Mouse (Mus musculus): ENCODE measurements around the gene Gnl3l. TPM values are rescaled to one million over a fixed set of nuclear protein-coding genes. Genes with fewer than 3 reads are reported as not detected.

Gnl3l gene
- polyA plus RNA-seq, 1 experiment from 2014 or later: 24.3 TPM

DNA sequence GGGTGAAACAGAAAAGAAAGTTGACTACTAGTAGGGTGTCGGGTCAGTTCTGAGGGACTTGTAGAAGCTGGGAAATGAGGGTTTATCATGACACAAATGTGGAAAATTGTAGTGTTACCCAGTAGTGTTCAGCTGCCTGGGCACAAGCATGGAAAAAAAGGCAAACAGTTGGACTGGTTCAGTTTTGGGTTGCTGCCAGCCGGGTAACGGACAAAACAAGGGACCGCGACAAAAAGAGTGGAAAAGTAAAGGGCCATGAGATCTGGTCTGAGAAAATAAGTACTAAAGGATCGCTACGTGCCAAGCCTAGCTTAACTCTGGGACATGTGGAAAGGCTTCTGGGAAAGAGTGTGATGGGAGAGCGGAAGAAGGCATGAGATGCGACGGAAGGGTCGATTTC, 29.2 kb upstream of the Gnl3l start:
- no peak overlapping the region for H3K9ac ChIP-seq
- peak overlapping the region; percentile 49 for H3K4me2 ChIP-seq
- no peaks in the 10 kb centered on the region for H3K27me3 ChIP-seq
- peak overlapping the region; percentile 93 for H3K27ac ChIP-seq
- H3K9me3 ChIP-seq: no peaks in the 10 kb centered on the region; the same call in 1 of the 2 replicates
- no peaks in the 10 kb centered on the region for H3K36me3 ChIP-seq
- 51% methylated on average over 11 of the region's 11 CpGs for WGBS
- 0 out of 2 replicates have a peak, but pooled peaks have one; percentile 11 for ATAC-seq (ENCODE audit: insufficient number of reproducible peaks, low FRiP score, low TSS enrichment, low read depth)
- peaks cover 16% of the 10 kb centered on the region for H3K4me1 ChIP-seq
- H3K4me3 ChIP-seq: peak overlapping the region; percentile 63

- Histone ChIP-seq H3K9ac (peak within 1 kb of the TSS; percentile 74; the same call in 1 of the 2 replicates), H3K27me3 (no peaks in the 10 kb centered on the region), H3K4me1 (peaks cover 16% of the 10 kb centered on the region), H3K4me3 (peak within 1 kb of the TSS; percentile 63), H3K9me3 (no peaks in the 10 kb centered on the region; the same call in 1 of the 2 replicates), H3K4me2 (peak within 1 kb of the TSS; percentile 49), H3K27ac (peak within 1 kb of the TSS; percentile 93), H3K36me3 (no peaks in the 10 kb centered on the region)
- no peak for ATAC-seq (ENCODE audit: insufficient number of reproducible peaks, low FRiP score, low TSS enrichment, low read depth)
- 94% methylated on average over 8 of the region's 8 CpGs for WGBS
These were observed 28.7 kb upstream of the Gnl3l start, which contains the start of gene Fgd1 for GRCm38 (mm10) chrX:151045850-151046249. Gene Fgd1, plus strand, starts transcription at chrX:151046150.

DNA sequence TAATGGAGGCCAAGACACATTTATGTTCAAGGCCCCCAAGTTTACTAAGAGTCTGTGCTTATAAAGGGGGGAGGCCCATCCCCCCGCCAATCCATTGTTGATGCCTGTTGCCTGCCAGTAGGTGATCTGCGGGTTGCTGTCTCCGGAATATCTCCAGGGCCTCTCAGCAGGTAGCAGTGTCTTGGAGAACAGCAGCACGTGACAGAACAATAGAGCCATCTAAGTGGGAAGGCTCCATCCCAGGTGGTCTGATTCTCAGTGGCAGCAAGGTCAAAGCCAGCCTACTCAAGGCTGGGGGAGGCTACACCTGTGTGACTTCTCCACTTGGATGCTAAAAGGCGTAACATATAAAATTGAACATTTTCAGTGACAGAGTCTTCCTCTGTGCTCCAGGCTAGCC, 24.1 kb upstream of the Gnl3l start:
- Histone ChIP-seq H3K9ac (no peak overlapping the region), H3K4me2 (no peak overlapping the region), H3K4me3 (no peak overlapping the region), H3K9me3 (no peaks in the 10 kb centered on the region), H3K4me1 (no peaks in the 10 kb centered on the region), H3K36me3 (no peaks in the 10 kb centered on the region), H3K27me3 (peaks cover 4% of the 10 kb centered on the region), H3K27ac (no peak overlapping the region)
- ATAC-seq (ENCODE audit: insufficient number of reproducible peaks, low FRiP score, low TSS enrichment, low read depth): no peak
- 65% methylated on average over 5 of the region's 5 CpGs for WGBS

DNA sequence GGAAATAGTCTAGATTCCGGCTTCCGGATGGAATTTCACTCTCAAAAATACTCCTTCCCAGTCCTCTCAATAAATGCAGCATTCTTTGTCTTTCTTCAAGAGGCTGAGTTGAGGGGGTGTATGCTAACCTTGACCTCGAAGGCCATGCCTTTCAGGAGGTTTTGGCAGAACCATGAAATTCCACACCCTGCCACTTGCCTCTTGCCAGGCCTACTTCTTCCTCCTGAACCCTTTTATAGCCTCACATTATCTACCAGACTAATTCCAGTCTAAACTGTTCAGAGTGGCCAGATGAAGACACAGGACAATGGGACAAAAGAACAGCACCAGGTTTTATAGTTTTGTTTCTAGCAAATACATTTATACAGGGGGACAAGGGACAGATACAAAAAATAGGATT, 14.3 kb upstream of the Gnl3l start:
- no peak for ATAC-seq (ENCODE audit: insufficient number of reproducible peaks, low FRiP score, low TSS enrichment, low read depth)

GRCm38 (mm10) chrX:151018798-151019197, 1.7 kb upstream of the Gnl3l start:
- H3K4me1 ChIP-seq: no peaks in the 10 kb centered on the region
- H3K4me2 ChIP-seq: no peak overlapping the region
- no peak for ATAC-seq (ENCODE audit: insufficient number of reproducible peaks, low FRiP score, low TSS enrichment, low read depth)
- H3K9me3 ChIP-seq: no peaks in the 10 kb centered on the region
- no peak overlapping the region for H3K27ac ChIP-seq
- H3K36me3 ChIP-seq: 0 out of 2 replicates have a peak, but pooled peaks cover 2% of the 10 kb centered on the region
- WGBS: 83% methylated on average over 3 of the region's 3 CpGs
- H3K27me3 ChIP-seq: no peaks in the 10 kb centered on the region
- H3K4me3 ChIP-seq: no peak overlapping the region
- no peak overlapping the region for H3K9ac ChIP-seq

More for the DNA sequence above, 14.3 kb upstream of the Gnl3l start:
- H3K36me3 ChIP-seq: no peaks in the 10 kb centered on the region
- H3K27me3 ChIP-seq: peaks cover under 1% of the 10 kb centered on the region; the same call in 1 of the 2 replicates
- no peak overlapping the region for H3K4me3 ChIP-seq
- H3K9me3 ChIP-seq: no peaks in the 10 kb centered on the region
- H3K9ac ChIP-seq: no peak overlapping the region
- H3K4me1 ChIP-seq: no peaks in the 10 kb centered on the region
- H3K27ac ChIP-seq: 0 out of 2 replicates have a peak overlapping the region, but pooled peaks have one; percentile 22
- 28% methylated on average over 3 of the region's 3 CpGs for WGBS
- H3K4me2 ChIP-seq: no peak overlapping the region

GRCm38 (mm10) chrX:151017897-151018296, 775 bp upstream of the Gnl3l start:
- H3K27me3 ChIP-seq: no peaks in the 10 kb centered on the region
- H3K9me3 ChIP-seq: no peaks in the 10 kb centered on the region
- 18% methylated on average over 3 of the region's 3 CpGs for WGBS
- H3K27ac ChIP-seq: peak overlapping the region; percentile 82; the same call in 1 of the 2 replicates
- peak overlapping the region; percentile 39 for H3K4me2 ChIP-seq
- no peak for ATAC-seq (ENCODE audit: insufficient number of reproducible peaks, low FRiP score, low TSS enrichment, low read depth)
- H3K9ac ChIP-seq: 0 out of 2 replicates have a peak overlapping the region, but pooled peaks have one; percentile 10
- H3K4me1 ChIP-seq: no peaks in the 10 kb centered on the region
- peak overlapping the region; percentile 49 for H3K4me3 ChIP-seq
- H3K36me3 ChIP-seq: 0 out of 2 replicates have a peak, but pooled peaks cover 2% of the 10 kb centered on the region

DNA sequence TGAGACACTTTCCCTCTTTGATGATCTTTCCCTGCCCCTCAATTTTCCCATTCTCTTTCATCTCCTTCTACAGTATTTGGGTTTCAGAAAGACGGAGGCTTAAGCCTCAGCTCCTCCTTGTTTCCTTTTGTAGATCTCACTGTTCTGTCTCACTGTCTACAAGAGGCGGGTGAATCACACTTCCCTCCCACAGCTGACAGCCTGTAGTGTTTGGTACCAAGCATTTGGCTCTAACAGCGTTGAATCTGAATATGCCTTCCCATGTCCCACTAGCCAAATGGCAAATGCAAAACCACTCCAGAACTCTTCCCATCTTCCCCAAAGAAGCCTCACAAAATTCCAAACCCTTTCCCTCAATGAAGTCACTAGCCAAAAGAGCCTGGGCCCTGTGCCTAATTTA, 20.3 kb downstream of the Gnl3l start:
- H3K27me3 ChIP-seq: no peaks in the 10 kb centered on the region
- no peaks in the 10 kb centered on the region for H3K4me1 ChIP-seq
- H3K9ac ChIP-seq: no peak overlapping the region
- no peak overlapping the region for H3K4me3 ChIP-seq
- H3K9me3 ChIP-seq: no peaks in the 10 kb centered on the region
- no peak overlapping the region for H3K4me2 ChIP-seq
- peaks cover 39% of the 10 kb centered on the region for H3K36me3 ChIP-seq
- H3K27ac ChIP-seq: no peak overlapping the region
- WGBS: 86% methylated on average over 3 of the region's 3 CpGs
- ATAC-seq (ENCODE audit: insufficient number of reproducible peaks, low FRiP score, low TSS enrichment, low read depth): no peak

DNA sequence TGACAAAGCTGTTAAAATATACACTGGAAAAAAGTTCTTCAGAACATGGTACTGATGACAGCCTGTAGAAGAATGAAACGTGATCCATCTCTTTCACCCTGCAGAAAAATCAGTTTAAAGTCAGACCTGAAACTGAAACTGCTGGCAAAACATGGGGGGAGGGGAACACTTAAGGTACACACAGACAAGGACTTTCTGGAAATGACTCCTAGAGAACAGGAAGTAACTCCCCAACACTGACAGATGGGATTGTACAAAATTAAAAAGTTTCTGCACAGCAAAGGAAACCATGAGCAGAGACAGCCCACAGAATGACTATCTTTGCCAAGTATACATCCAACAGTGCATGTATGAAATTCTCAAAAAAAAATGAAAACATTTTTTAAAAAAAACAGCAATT, 35.5 kb downstream of the Gnl3l start:
- Histone ChIP-seq H3K27me3 (no peaks in the 10 kb centered on the region), H3K4me1 (no peaks in the 10 kb centered on the region), H3K27ac (no peak overlapping the region), H3K9me3 (no peaks in the 10 kb centered on the region), H3K4me3 (no peak overlapping the region), H3K9ac (no peak overlapping the region), H3K36me3 (peaks cover 17% of the 10 kb centered on the region), H3K4me2 (no peak overlapping the region)
- WGBS: 41% methylated on average over 1 of the region's 1 CpGs
- ATAC-seq (ENCODE audit: insufficient number of reproducible peaks, low FRiP score, low TSS enrichment, low read depth): no peak

DNA sequence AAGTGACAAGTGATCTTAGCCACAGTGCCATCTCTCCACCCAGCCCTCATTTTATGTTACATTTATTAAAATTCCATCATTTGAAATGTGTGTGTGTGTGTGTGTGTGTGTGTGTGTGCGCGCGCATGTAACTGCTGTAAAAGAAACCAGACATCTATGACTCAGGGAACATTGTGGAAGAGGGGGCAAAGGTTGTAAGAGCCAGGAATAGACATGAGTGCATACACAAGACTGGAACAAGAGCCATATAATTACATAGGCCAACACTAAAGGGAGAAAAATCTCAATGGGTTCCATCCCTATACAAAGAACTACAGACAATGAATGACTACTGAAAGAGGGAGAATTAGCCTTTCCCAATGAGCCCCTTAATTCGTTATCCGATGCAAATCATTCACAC, 41.7 kb downstream of the Gnl3l start:
- no peak for ATAC-seq (ENCODE audit: insufficient number of reproducible peaks, low FRiP score, low TSS enrichment, low read depth)
- Histone ChIP-seq H3K27me3 (no peaks in the 10 kb centered on the region), H3K4me1 (no peaks in the 10 kb centered on the region), H3K9ac (no peak overlapping the region), H3K27ac (no peak overlapping the region), H3K4me3 (no peak overlapping the region), H3K4me2 (no peak overlapping the region), H3K9me3 (no peaks in the 10 kb centered on the region), H3K36me3 (no peaks in the 10 kb centered on the region)
- 93% methylated on average over 5 of the region's 5 CpGs for WGBS

- H3K27ac ChIP-seq: no peak overlapping the region
- H3K9ac ChIP-seq: no peak overlapping the region
These were observed 54.1 kb downstream of the Gnl3l start for GRCm38 (mm10) chrX:150963027-150963426.

GRCm38 (mm10) chrX:150960702-150961101, 56.4 kb downstream of the Gnl3l start:
- WGBS: 55% methylated on average over 5 of the region's 5 CpGs

More at GRCm38 (mm10) chrX:150963027-150963426, 54.1 kb downstream of the Gnl3l start:
- Histone ChIP-seq H3K27me3 (no peaks in the 10 kb centered on the region), H3K9me3 (no peaks in the 10 kb centered on the region), H3K4me2 (no peak overlapping the region), H3K4me3 (no peak overlapping the region), H3K4me1 (no peaks in the 10 kb centered on the region), H3K36me3 (no peaks in the 10 kb centered on the region)
- WGBS: 36% methylated on average over 2 of the region's 2 CpGs
- no peak for ATAC-seq (ENCODE audit: insufficient number of reproducible peaks, low FRiP score, low TSS enrichment, low read depth)

GRCm38 (mm10) chrX:150956522-150957300, 60.4 kb downstream of the Gnl3l start:
- H3K4me3 ChIP-seq: peak overlapping the region; percentile 29
- H3K9ac ChIP-seq: no peak overlapping the region
- H3K27me3 ChIP-seq: peaks cover 8% of the 10 kb centered on the region
- no peaks in the 10 kb centered on the region for H3K36me3 ChIP-seq
- ATAC-seq (ENCODE audit: insufficient number of reproducible peaks, low FRiP score, low TSS enrichment, low read depth): peak; percentile 92
- no peaks in the 10 kb centered on the region for H3K4me1 ChIP-seq
- H3K9me3 ChIP-seq: no peaks in the 10 kb centered on the region
- H3K27ac ChIP-seq: peak overlapping the region; percentile 81
- peak overlapping the region; percentile 31 for H3K4me2 ChIP-seq
- WGBS: 29% methylated on average over 25 of the region's 25 CpGs

More at GRCm38 (mm10) chrX:150960702-150961101, 56.4 kb downstream of the Gnl3l start:
- H3K27me3 ChIP-seq: peaks cover 3% of the 10 kb centered on the region; the same call in 1 of the 2 replicates
- no peak overlapping the region for H3K4me3 ChIP-seq
- H3K4me1 ChIP-seq: no peaks in the 10 kb centered on the region
- no peaks in the 10 kb centered on the region for H3K9me3 ChIP-seq
- no peak for ATAC-seq (ENCODE audit: insufficient number of reproducible peaks, low FRiP score, low TSS enrichment, low read depth)
- H3K27ac ChIP-seq: no peak overlapping the region
- no peak overlapping the region for H3K9ac ChIP-seq
- H3K36me3 ChIP-seq: no peaks in the 10 kb centered on the region
- H3K4me2 ChIP-seq: no peak overlapping the region
